ENCODE assay signal across 8 mouse cellular contexts in the genomic region with DNA sequence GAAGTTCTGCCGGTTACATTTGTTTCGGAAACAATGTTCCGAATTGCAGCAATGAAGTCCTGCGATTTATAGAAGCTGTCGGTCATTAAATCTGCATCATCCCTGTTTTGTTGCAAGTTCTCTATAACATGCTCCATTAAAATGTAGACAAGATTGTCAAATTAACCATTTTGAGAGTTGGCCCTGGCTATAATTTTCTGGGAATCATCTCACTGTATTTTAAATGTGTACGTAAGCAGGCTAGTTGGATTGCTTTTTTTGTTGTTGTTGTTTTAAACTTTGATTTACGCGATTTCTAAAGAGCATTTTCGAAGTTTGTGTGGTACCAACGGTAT. TPM values are rescaled to one million over a fixed set of nuclear protein-coding genes. Genes with fewer than 3 reads are reported as not detected.
DNase-seq lines count a peak whose midpoint lies in the region; ATAC-seq and TF ChIP-seq lines count a peak whose summit lies in the region.

No protein-coding gene starts in this region.

- peak overlapping the region; percentile 70 for H3K4me3 ChIP-seq in kidney, embryonic 14.5 days (ENCODE audit: low read length)
- peak overlapping the region; percentile 97 for H3K4me3 ChIP-seq in bone marrow macrophage, adult 2 months (ENCODE audit: insufficient read depth, low read length)
- peak overlapping the region; percentile 74 for H3K4me3 ChIP-seq in hindbrain, embryonic 14.5 days (replicated peaks; ENCODE audit: low read length)
- peak overlapping the region; percentile 77 for H3K4me3 ChIP-seq in midbrain, embryonic 14.5 days (replicated peaks; ENCODE audit: low read depth, low read length)

- no peak for TF ChIP-seq POLR2A in bone marrow macrophage, adult 2 months (IDR thresholded peaks at IDR 0.05; ENCODE audit: borderline replicate concordance, low read depth, low read length)

- H3K4me1 ChIP-seq in kidney, embryonic 14.5 days (ENCODE audit: control insufficient read depth, insufficient read depth, low read length): peaks cover 23% of the 10 kb centered on the region; the same call in 1 of the 2 replicates
- peaks cover 10% of the 10 kb centered on the region for H3K4me1 ChIP-seq in bone marrow macrophage, adult 2 months (ENCODE audit: control insufficient read depth, insufficient read depth, low read length)
- H3K4me1 ChIP-seq in hindbrain, embryonic 14.5 days (replicated peaks; ENCODE audit: control insufficient read depth, insufficient read depth, low read length): peaks cover 22% of the 10 kb centered on the region
- peaks cover 19% of the 10 kb centered on the region for H3K4me1 ChIP-seq in midbrain, embryonic 14.5 days (ENCODE audit: control insufficient read depth, insufficient read depth, low read length)

- no peak for DNase-seq in kidney, adult 11 months
- DNase-seq in hindbrain, embryonic 14.5 days (ENCODE audit: low spot score): no peak
- no peak for DNase-seq in midbrain, embryonic 14.5 days
- DNase-seq in adrenal gland, adult (ENCODE audit: inconsistent age in 2 of 2, low spot score in 1 of 2): no peak
- DNase-seq in cerebellum, adult 8-10 months: no peak
- no peak for DNase-seq in left cerebral cortex, postnatal 10 days (ENCODE audit: extremely low spot score in 1 of 2, low spot score in 2 of 2)

- H3K27me3 ChIP-seq in kidney, embryonic 14.5 days (ENCODE audit: control insufficient read depth, insufficient read depth, low read length): no peaks in the 10 kb centered on the region
- no peaks in the 10 kb centered on the region for H3K27me3 ChIP-seq in hindbrain, embryonic 14.5 days (ENCODE audit: control insufficient read depth, insufficient read depth, low read length)
- H3K27me3 ChIP-seq in midbrain, embryonic 14.5 days (ENCODE audit: control insufficient read depth, insufficient read depth, low read length): no peaks in the 10 kb centered on the region

- H3K9ac ChIP-seq in kidney, embryonic 14.5 days (ENCODE audit: low read depth, low read length): peak overlapping the region; percentile 88; the same call in 1 of the 2 replicates
- peak overlapping the region; percentile 99 for H3K9ac ChIP-seq in hindbrain, embryonic 14.5 days
- peak overlapping the region; percentile 99 for H3K9ac ChIP-seq in midbrain, embryonic 14.5 days (replicated peaks; ENCODE audit: low read length)

- peak overlapping the region; percentile 45 for H3K4me2 ChIP-seq in kidney, embryonic 14.5 days (replicated peaks; ENCODE audit: low read depth, low read length)
- H3K4me2 ChIP-seq in hindbrain, embryonic 14.5 days (replicated peaks): peak overlapping the region; percentile 70
- peak overlapping the region; percentile 77 for H3K4me2 ChIP-seq in midbrain, embryonic 14.5 days (ENCODE audit: low read length)

- no peak overlapping the region for H3K27ac ChIP-seq in kidney, embryonic 14.5 days (ENCODE audit: low read depth, low read length)
- peak overlapping the region; percentile 97 for H3K27ac ChIP-seq in bone marrow macrophage, adult 2 months (ENCODE audit: insufficient read depth, low read depth, low read length)
- H3K27ac ChIP-seq in hindbrain, embryonic 14.5 days: peak overlapping the region; percentile 99
- peak overlapping the region; percentile 99 for H3K27ac ChIP-seq in midbrain, embryonic 14.5 days (replicated peaks; ENCODE audit: low read depth, low read length)

- no peaks in the 10 kb centered on the region for H3K36me3 ChIP-seq in kidney, embryonic 14.5 days (ENCODE audit: control insufficient read depth, insufficient read depth, low read length)
- H3K36me3 ChIP-seq in hindbrain, embryonic 14.5 days (replicated peaks; ENCODE audit: control insufficient read depth, insufficient read depth): no peaks in the 10 kb centered on the region
- H3K36me3 ChIP-seq in midbrain, embryonic 14.5 days (ENCODE audit: control insufficient read depth, insufficient read depth, low read length): no peaks in the 10 kb centered on the region

- H3K9me3 ChIP-seq in kidney, embryonic 14.5 days (ENCODE audit: control insufficient read depth, low read length): no peaks in the 10 kb centered on the region
- H3K9me3 ChIP-seq in hindbrain, embryonic 14.5 days (ENCODE audit: control insufficient read depth, low read length): no peaks in the 10 kb centered on the region
- no peaks in the 10 kb centered on the region for H3K9me3 ChIP-seq in midbrain, embryonic 14.5 days (ENCODE audit: control insufficient read depth, low read length)

- WGBS in kidney, embryonic 14.5 days: 10% methylated on average over 10 of the region's 10 CpGs
- 10% methylated on average over 10 of the region's 10 CpGs for WGBS in hindbrain, embryonic 14.5 days
- WGBS in midbrain, embryonic 14.5 days: 8% methylated on average over 10 of the region's 10 CpGs

- intact Hi-C loops in left cerebral cortex, postnatal 10 days (cut with DNase I): loop anchor here (10.0 kb wide), 1 partner anchor 1654 kb away; no protein-coding TSS in a partner anchor

- TF ChIP-seq CTCF in bone marrow macrophage, adult 2 months (IDR thresholded peaks at IDR 0.05; ENCODE audit: low read depth, low read length): no peak

- ATAC-seq in kidney, embryonic 14.5 days (ENCODE audit: low FRiP score, low TSS enrichment): no peak
- ATAC-seq in hindbrain, embryonic 14.5 days (ENCODE audit: low FRiP score): no peak
- no peak for ATAC-seq in midbrain, embryonic 14.5 days (ENCODE audit: low FRiP score, low TSS enrichment)

RNA-seq across cellular contexts. Expression of a gene that starts 0.8 kb away (rescaled TPM):
- 43.7 and 49.3 TPM in 2 replicates for polyA plus RNA-seq in kidney, embryonic 14.5 days (2014; fragmentation: Nextera tagmentation; extraction: Ambion mirVana)
- 185 and 255 TPM in 2 replicates for polyA plus RNA-seq in bone marrow macrophage, adult 2 months (2012; ENCODE audit: insufficient read depth, insufficient read length, missing spikeins)
- polyA plus RNA-seq in hindbrain, embryonic 14.5 days (2014; fragmentation: Nextera tagmentation; extraction: Ambion mirVana): 59.4 and 63.8 TPM in 2 replicates
- polyA plus RNA-seq in midbrain, embryonic 14.5 days (2014; fragmentation: Nextera tagmentation; extraction: Ambion mirVana): 52.9 and 62.8 TPM in 2 replicates
- 100 to 1,000 TPM; 295 to 297 TPM for total RNA-seq in left cerebral cortex, postnatal 10 days (2021)
